Mouse (Mus musculus) stomach, postnatal 0 days (tissue): Measurements from ENCODE around the gene Insrr. TPM values are rescaled to one million over a fixed set of nuclear protein-coding genes. Genes with fewer than 3 reads are reported as not detected.

ENCODE experiments used
- ATAC-seq: fragments of 200-750 bp; cut with Nextera tagmentation; 2 replicates; pipeline ENCODE4 v1.8.0; 2017; ENCODE audit not compliant: low FRiP score, low TSS enrichment
- DNase-seq: peaks from one replicate; pipeline ENCODE4 v3.0.0-alpha.2; 2016; ENCODE audit warnings: low spot score
- H3K27ac ChIP-seq: fragments of 300-500 bp; sonication (generic); replicated peaks from 2 replicates; pipeline ENCODE4 v1.5.1; 2014; ENCODE audit warnings: mild to moderate bottlenecking, control low read depth
- H3K27me3 ChIP-seq: fragments of 300-500 bp; sonication (generic); 2 replicates; pipeline ENCODE4 v1.6.1; 2014; ENCODE audit warnings: low read length; ENCODE audit not compliant: control insufficient read depth, insufficient read depth
- H3K36me3 ChIP-seq: fragments of 300-500 bp; sonication (generic); 2 replicates; pipeline ENCODE4 v1.6.1; 2014; ENCODE audit warnings: low read length, mixed read lengths; ENCODE audit not compliant: control insufficient read depth, insufficient read depth
- H3K4me1 ChIP-seq: fragments of 300-500 bp; sonication (generic); replicated peaks from 2 replicates; pipeline ENCODE4 v1.6.1; 2014; ENCODE audit warnings: antibody characterized with exemption; ENCODE audit not compliant: control insufficient read depth, insufficient read depth
- H3K4me2 ChIP-seq: fragments of 300-500 bp; sonication (generic); replicated peaks from 2 replicates; pipeline ENCODE4 v1.6.1; 2014; ENCODE audit warnings: low read depth, mild to moderate bottlenecking, control low read depth, moderate library complexity
- H3K4me3 ChIP-seq: fragments of 300-500 bp; sonication (generic); 2 replicates; pipeline ENCODE4 v1.5.1; 2014; ENCODE audit warnings: low read depth, low read length, control low read depth
- H3K9ac ChIP-seq: fragments of 300-500 bp; sonication (generic); 2 replicates; pipeline ENCODE4 v1.6.1; 2014; ENCODE audit warnings: mild to moderate bottlenecking, low read length, control low read depth, mixed read lengths
- H3K9me3 ChIP-seq: fragments of 300-500 bp; sonication (generic); 2 replicates; pipeline ENCODE4 v1.6.1; 2016; ENCODE audit warnings: low read length; ENCODE audit not compliant: control insufficient read depth
- CTCF ChIP-seq: IDR thresholded peaks from 2 replicates; pipeline ENCODE4 v1.5.1; 2016; ENCODE audit warnings: antibody characterized with exemption, low read depth, mild to moderate bottlenecking, moderate library complexity
- EP300 ChIP-seq: optimal IDR thresholded peaks from 2 replicates; pipeline ENCODE3; 2016; ENCODE audit warnings: antibody characterized with exemption
- WGBS: fragments of 180-500 bp; shearing (Covaris S2); extraction: QIAGEN DNeasy Blood & Tissue Kit; methylation state at CpG from one replicate; pipeline ENCODE4 v1.1.7; 2014; 5-methylcytosine and 5-hydroxymethylcytosine counted together
- polyA plus RNA-seq: library from polyadenylated mRNA; unstranded; fragments of >200 nt; fragmentation: Nextera tagmentation; extraction: Ambion mirVana; gene quantifications from 2 replicates; pipeline ENCODE4 v1.2.1, GENCODE M21; 2015

Gene Insrr
- polyA plus RNA-seq, 1 experiment from 2014 or later: 0.18 TPM

DNA sequence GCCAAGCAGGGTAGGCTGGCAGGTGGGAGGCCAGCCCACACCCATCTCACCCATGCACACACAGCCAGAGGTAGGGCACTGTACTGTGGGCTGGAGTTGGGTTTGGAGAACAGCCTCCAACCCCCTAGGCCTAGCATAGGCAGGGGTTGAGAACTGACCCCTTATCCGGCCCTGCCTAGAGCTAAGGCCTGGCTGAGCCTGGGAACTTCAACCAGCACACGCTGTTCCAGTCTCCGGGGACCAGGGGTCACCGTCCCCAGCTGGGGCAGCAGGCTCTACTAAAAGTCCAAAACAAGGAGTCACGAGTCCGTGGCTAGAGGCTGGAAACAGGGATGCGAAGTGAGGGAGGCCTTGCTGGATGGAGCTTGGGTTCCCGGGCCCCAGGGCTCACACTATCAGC lies 29.0 kb upstream of the Insrr start:
- Histone ChIP-seq H3K4me1 (peaks cover 9% of the 10 kb centered on the region; the same call in 1 of the 2 replicates), H3K9me3 (no peaks in the 10 kb centered on the region), H3K4me2 (peak overlapping the region; percentile 51), H3K36me3 (no peaks in the 10 kb centered on the region), H3K27ac (peak overlapping the region; percentile 66), H3K9ac (peak overlapping the region; percentile 55), H3K27me3 (no peaks in the 10 kb centered on the region; the same call in 1 of the 2 replicates), H3K4me3 (peak overlapping the region; percentile 44)
- ATAC-seq: no peak
- 60% methylated on average over 8 of the region's 8 CpGs for WGBS
- no peak for DNase-seq
- TF ChIP-seq CTCF: no peak
- no peak for TF ChIP-seq EP300

DNA sequence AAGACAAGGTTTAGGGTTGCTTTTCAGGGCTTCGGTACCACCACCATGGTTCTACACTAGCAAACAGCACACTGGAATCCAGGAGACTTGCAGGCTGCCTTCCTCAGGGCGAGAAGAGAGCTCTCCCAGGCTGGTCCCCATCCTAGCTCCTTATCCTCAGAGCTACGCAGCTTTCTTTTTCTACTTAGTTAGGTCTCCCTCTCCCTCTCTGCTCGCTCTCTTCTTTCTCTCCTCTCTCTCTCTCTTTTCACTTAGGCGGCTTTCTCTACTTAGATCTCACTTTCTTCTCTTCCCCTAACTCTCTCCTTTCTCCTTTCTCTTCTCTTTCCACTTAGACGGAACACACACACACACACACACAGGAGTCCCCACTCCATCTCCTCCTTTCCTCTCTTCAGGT lies 28.3 kb upstream of the Insrr start:
- ATAC-seq (no peak), DNase-seq (no peak)

DNA sequence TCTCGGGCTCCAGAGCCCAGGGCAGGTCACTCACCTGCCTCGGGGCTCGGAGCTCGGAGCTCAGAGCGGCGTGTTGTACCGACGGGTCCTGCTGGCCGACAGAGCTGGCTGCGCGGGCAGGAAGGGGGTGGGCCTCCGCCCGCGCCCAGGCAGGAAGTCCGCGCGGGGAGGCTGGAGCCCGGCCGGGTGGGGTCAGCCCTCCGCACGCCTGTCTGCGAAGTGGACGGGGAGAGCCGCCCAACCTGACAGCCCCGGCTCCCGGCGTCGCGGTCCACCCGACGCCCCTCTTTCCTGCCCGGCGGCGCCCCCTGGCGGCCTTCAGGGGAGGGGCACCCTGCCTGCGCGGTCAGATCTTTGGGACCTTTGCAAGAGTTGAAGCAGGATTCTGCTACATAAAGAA lies 27.9 kb upstream of the Insrr start:
- Histone ChIP-seq H3K9ac (peak overlapping the region; percentile 55), H3K27ac (peak overlapping the region; percentile 66), H3K9me3 (no peaks in the 10 kb centered on the region), H3K4me3 (peak overlapping the region; percentile 44), H3K4me1 (peaks cover 5% of the 10 kb centered on the region; the same call in 1 of the 2 replicates), H3K4me2 (peak overlapping the region; percentile 51), H3K36me3 (no peaks in the 10 kb centered on the region), H3K27me3 (no peaks in the 10 kb centered on the region; the same call in 1 of the 2 replicates)
- DNase-seq (peak; percentile 83), ATAC-seq (peak; percentile 84)
- TF ChIP-seq CTCF (peak; percentile 95), EP300 (no peak)
- under 1% methylated on average over 34 of the region's 37 CpGs for WGBS

More for the DNA sequence above, 28.3 kb upstream of the Insrr start:
- H3K9ac ChIP-seq: peak overlapping the region; percentile 55
- peak overlapping the region; percentile 51 for H3K4me2 ChIP-seq
- H3K27me3 ChIP-seq: no peaks in the 10 kb centered on the region; the same call in 1 of the 2 replicates
- peak overlapping the region; percentile 44 for H3K4me3 ChIP-seq
- no peaks in the 10 kb centered on the region for H3K9me3 ChIP-seq
- TF ChIP-seq CTCF (no peak), EP300 (no peak)
- peak overlapping the region; percentile 66 for H3K27ac ChIP-seq
- peaks cover 5% of the 10 kb centered on the region; the same call in 1 of the 2 replicates for H3K4me1 ChIP-seq
- WGBS: 42% methylated on average over 6 of the region's 6 CpGs
- H3K36me3 ChIP-seq: no peaks in the 10 kb centered on the region

DNA sequence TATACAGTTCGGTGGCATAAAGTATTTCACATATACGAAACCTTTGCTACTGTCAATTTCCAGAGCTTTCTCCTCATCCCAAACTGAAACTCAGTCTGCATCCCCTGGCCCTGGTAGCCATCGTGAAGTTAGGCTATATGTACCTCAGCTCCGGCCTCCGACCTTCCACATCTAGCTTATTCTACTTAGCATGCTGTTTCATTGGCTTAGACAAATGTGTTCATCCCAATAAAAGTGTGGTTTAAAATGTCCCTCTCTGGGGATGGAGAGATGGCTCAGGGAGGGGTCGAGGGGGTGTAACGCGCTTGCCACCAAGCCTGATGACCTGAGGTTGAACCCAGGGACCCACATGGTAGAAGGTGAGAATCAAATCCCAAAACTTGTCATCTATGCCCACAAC lies 27.2 kb upstream of the Insrr start:
- 77% methylated on average over 8 of the region's 8 CpGs for WGBS
- TF ChIP-seq CTCF: no peak
- no peak for TF ChIP-seq EP300

DNA sequence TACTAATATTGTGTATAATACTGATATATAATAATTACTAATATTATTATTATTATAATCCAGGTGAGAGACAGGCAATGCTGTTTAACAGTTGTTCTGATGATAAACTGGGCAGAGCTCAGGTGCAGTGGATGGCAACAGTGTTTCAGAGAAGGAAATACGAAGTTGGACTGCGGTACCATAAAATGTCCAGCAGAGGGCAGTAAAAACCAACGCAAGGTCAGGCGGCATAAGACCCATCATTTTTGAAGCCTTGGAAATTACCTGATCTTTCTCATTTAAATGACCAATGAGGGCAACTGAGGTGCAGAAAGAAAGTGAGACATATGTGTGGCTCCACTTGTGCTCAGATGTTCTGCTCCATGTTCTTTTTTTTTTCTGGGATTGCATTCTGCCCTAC lies 26.5 kb upstream of the Insrr start:
- Histone ChIP-seq H3K4me3 (no peak overlapping the region), H3K4me2 (no peak overlapping the region), H3K27ac (no peak overlapping the region), H3K9ac (no peak overlapping the region), H3K27me3 (no peaks in the 10 kb centered on the region; the same call in 1 of the 2 replicates), H3K9me3 (no peaks in the 10 kb centered on the region), H3K36me3 (no peaks in the 10 kb centered on the region), H3K4me1 (no peaks in the 10 kb centered on the region)
- TF ChIP-seq CTCF (peak; percentile 94), EP300 (no peak)
- no peak for DNase-seq
- ATAC-seq: no peak
- WGBS: under 1% methylated on average over 4 of the region's 4 CpGs

More for the DNA sequence above, 27.2 kb upstream of the Insrr start:
- peaks cover 3% of the 10 kb centered on the region; the same call in 1 of the 2 replicates for H3K4me1 ChIP-seq
- H3K27ac ChIP-seq: no peak overlapping the region
- H3K9me3 ChIP-seq: no peaks in the 10 kb centered on the region
- no peak overlapping the region for H3K4me3 ChIP-seq
- H3K36me3 ChIP-seq: no peaks in the 10 kb centered on the region
- H3K27me3 ChIP-seq: no peaks in the 10 kb centered on the region; the same call in 1 of the 2 replicates
- H3K4me2 ChIP-seq: no peak overlapping the region
- H3K9ac ChIP-seq: no peak overlapping the region
- DNase-seq (no peak), ATAC-seq (no peak)

DNA sequence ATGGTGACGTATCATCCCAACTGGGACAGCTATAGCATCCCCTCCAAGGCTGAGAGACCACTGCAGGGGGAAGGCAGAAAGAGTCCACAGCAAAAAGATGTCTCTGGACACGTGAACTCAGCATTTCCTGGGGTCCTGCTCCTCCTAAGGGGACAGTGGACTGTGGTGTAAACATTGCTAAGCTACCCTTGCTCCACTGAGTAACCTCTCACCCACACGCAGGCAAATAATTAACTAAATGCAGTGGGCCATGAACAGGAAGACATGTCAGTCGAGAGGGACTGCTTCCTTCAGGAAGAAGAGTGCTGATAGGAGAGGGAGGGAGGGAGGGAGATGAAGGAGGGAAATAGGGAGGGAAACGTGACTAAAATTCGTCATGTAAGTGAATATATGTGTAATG lies 25.7 kb upstream of the Insrr start:
- Histone ChIP-seq H3K27ac (no peak overlapping the region), H3K27me3 (no peaks in the 10 kb centered on the region; the same call in 1 of the 2 replicates), H3K9ac (no peak overlapping the region), H3K4me3 (no peak overlapping the region), H3K9me3 (no peaks in the 10 kb centered on the region), H3K36me3 (no peaks in the 10 kb centered on the region), H3K4me2 (no peak overlapping the region), H3K4me1 (no peaks in the 10 kb centered on the region)
- WGBS: 34% methylated on average over 6 of the region's 6 CpGs
- TF ChIP-seq EP300 (no peak), CTCF (no peak)
- DNase-seq (no peak), ATAC-seq (peak; percentile 30; the same call in 1 of the 2 replicates)
